Mouse (Mus musculus): ENCODE results near the gene Slc35b1.

Gene Slc35b1

GRCm38 (mm10) chr11:95366280-95366897, 18.1 kb upstream of the Slc35b1 start:
- no peak for DNase-seq (ENCODE audit: low spot score in 2 of 2)

- DNase-seq (ENCODE audit: low spot score in 2 of 2), result no peak
These were observed 17.3 kb upstream of the Slc35b1 start for GRCm38 (mm10) chr11:95367011-95367735.

GRCm38 (mm10) chr11:95368231-95368823, 16.2 kb upstream of the Slc35b1 start:
- DNase-seq (ENCODE audit: low spot score in 2 of 2), result no peak

- no peak for DNase-seq (ENCODE audit: low spot score in 2 of 2)
These were observed 15.6 kb upstream of the Slc35b1 start for GRCm38 (mm10) chr11:95368871-95369270.

- no peak for DNase-seq (ENCODE audit: low spot score in 2 of 2)
These were observed 14.3 kb upstream of the Slc35b1 start for GRCm38 (mm10) chr11:95369964-95370890.

- DNase-seq (ENCODE audit: low spot score in 2 of 2), result no peak
These were observed 13.3 kb upstream of the Slc35b1 start for GRCm38 (mm10) chr11:95371182-95371581.

GRCm38 (mm10) chr11:95378926-95379325, 5.6 kb upstream of the Slc35b1 start:
- DNase-seq (ENCODE audit: low spot score in 2 of 2), result no peak

GRCm38 (mm10) chr11:95379552-95379951, 4.9 kb upstream of the Slc35b1 start:
- DNase-seq (ENCODE audit: low spot score in 2 of 2), result no peak

- no peak for DNase-seq (ENCODE audit: low spot score in 2 of 2)
These were observed 3.8 kb upstream of the Slc35b1 start for GRCm38 (mm10) chr11:95380711-95381110.

GRCm38 (mm10) chr11:95381146-95381545, 3.3 kb upstream of the Slc35b1 start:
- DNase-seq (ENCODE audit: low spot score in 2 of 2), result no peak

GRCm38 (mm10) chr11:95383331-95383986, 1.0 kb upstream of the Slc35b1 start:
- DNase-seq (ENCODE audit: low spot score in 2 of 2), result no peak

GRCm38 (mm10) chr11:95384004-95384318, 531 bp upstream of the Slc35b1 start:
- no peak for DNase-seq (ENCODE audit: low spot score in 2 of 2)

GRCm38 (mm10) chr11:95384973-95385320, 455 bp downstream of the Slc35b1 start:
- DNase-seq (ENCODE audit: low spot score in 2 of 2), result no peak

GRCm38 (mm10) chr11:95387354-95387753, 2.9 kb downstream of the Slc35b1 start:
- no peak for DNase-seq (ENCODE audit: low spot score in 2 of 2)

- no peak for DNase-seq (ENCODE audit: low spot score in 2 of 2)
These were observed 4.5 kb downstream of the Slc35b1 start for GRCm38 (mm10) chr11:95389006-95389405.

- DNase-seq (ENCODE audit: low spot score in 2 of 2), result no peak
These were observed 5.9 kb downstream of the Slc35b1 start for GRCm38 (mm10) chr11:95390420-95390819.

- DNase-seq (ENCODE audit: low spot score in 2 of 2), result no peak
These were observed 6.7 kb downstream of the Slc35b1 start for GRCm38 (mm10) chr11:95391201-95391600.

- DNase-seq (ENCODE audit: low spot score in 2 of 2), result no peak
These were observed 7.3 kb downstream of the Slc35b1 start for GRCm38 (mm10) chr11:95391743-95392142.

- peak; percentile 50 to 69 for DNase-seq (ENCODE audit: low spot score in 2 of 2)
These were observed 7.8 kb downstream of the Slc35b1 start for GRCm38 (mm10) chr11:95392223-95392667.

GRCm38 (mm10) chr11:95392708-95393499, 8.4 kb downstream of the Slc35b1 start:
- DNase-seq (ENCODE audit: low spot score in 2 of 2), result no peak

GRCm38 (mm10) chr11:95393500-95393816, 9.0 kb downstream of the Slc35b1 start:
- DNase-seq (ENCODE audit: low spot score in 2 of 2), result no peak

All from frontal cortex, postnatal 14 days (tissue).